Mouse (Mus musculus) midbrain, embryonic 12.5 days (tissue): ENCODE measurements around the gene Phpt1. TPM values are rescaled to one million over a fixed set of nuclear protein-coding genes. Genes with fewer than 3 reads are reported as not detected.
"Not testable (repeated sequence)": the region's sequence is repeated elsewhere in the genome, so short reads cannot be mapped to it uniquely, and the experiment has no call there.

Experiments
- ATAC-seq: fragments of 200-750 bp; cut with Nextera tagmentation; 2 replicates; pipeline ENCODE4 v1.8.0; 2017; ENCODE audit warnings: low read depth, moderate TSS enrichment, moderate library complexity; ENCODE audit not compliant: low FRiP score
- H3K27ac ChIP-seq: fragments of 300-500 bp; sonication (generic); replicated peaks from 2 replicates; pipeline ENCODE4 v1.5.1; 2016; ENCODE audit warnings: mild to moderate bottlenecking
- H3K27me3 ChIP-seq: fragments of 300-500 bp; sonication (generic); 2 replicates; pipeline ENCODE4 v1.6.1; 2016; ENCODE audit warnings: mild to moderate bottlenecking
- H3K36me3 ChIP-seq: fragments of 300-500 bp; sonication (generic); 2 replicates; pipeline ENCODE4 v1.6.1; 2016
- H3K4me1 ChIP-seq: fragments of 300-500 bp; sonication (generic); 2 replicates; pipeline ENCODE4 v1.6.1; 2016
- H3K4me2 ChIP-seq: fragments of 300-500 bp; sonication (generic); replicated peaks from 2 replicates; pipeline ENCODE4 v1.6.1; 2016; ENCODE audit warnings: mild to moderate bottlenecking, moderate library complexity
- H3K4me3 ChIP-seq: fragments of 300-500 bp; sonication (generic); 2 replicates; pipeline ENCODE4 v1.5.1; 2016; ENCODE audit warnings: mild to moderate bottlenecking
- H3K9ac ChIP-seq: fragments of 300-500 bp; sonication (generic); replicated peaks from 2 replicates; pipeline ENCODE4 v1.6.1; 2016; ENCODE audit warnings: mild to moderate bottlenecking, moderate library complexity
- H3K9me3 ChIP-seq: fragments of 300-500 bp; sonication (generic); 2 replicates; pipeline ENCODE4 v1.6.1; 2016; ENCODE audit warnings: mild to moderate bottlenecking
- WGBS: fragments of 180-500 bp; shearing (Covaris S2); methylation state at CpG from one replicate; pipeline ENCODE4 v1.1.7; 2016; 5-methylcytosine and 5-hydroxymethylcytosine counted together
- polyA plus RNA-seq: library from polyadenylated mRNA; unstranded; fragments of >200 nt; fragmentation: Nextera tagmentation; extraction: Ambion mirVana; gene quantifications from 2 replicates; pipeline ENCODE4 v1.2.1, GENCODE M21; 2016

The Phpt1 gene
- polyA plus RNA-seq, 1 experiment from 2014 or later: 166 TPM

GRCm38 (mm10) chr2:25571221-25571620, 3.8 kb downstream of the Phpt1 start:
- H3K27ac ChIP-seq: no peak overlapping the region
- no peak overlapping the region for H3K4me3 ChIP-seq
- ATAC-seq: no peak
- no peak overlapping the region for H3K9ac ChIP-seq
- 99% methylated on average over 4 of the region's 4 CpGs for WGBS
- peaks cover 7% of the 10 kb centered on the region for H3K27me3 ChIP-seq
- peaks cover 53% of the 10 kb centered on the region for H3K36me3 ChIP-seq
- H3K9me3 ChIP-seq: no peaks in the 10 kb centered on the region
- no peak overlapping the region for H3K4me2 ChIP-seq
- peaks cover 26% of the 10 kb centered on the region for H3K4me1 ChIP-seq

- no peaks in the 10 kb centered on the region for H3K9me3 ChIP-seq
- WGBS: 92% methylated on average over 3 of the region's 3 CpGs
- peaks cover 69% of the 10 kb centered on the region for H3K36me3 ChIP-seq
- H3K9ac ChIP-seq: no peak overlapping the region
- H3K4me2 ChIP-seq: no peak overlapping the region
- H3K4me1 ChIP-seq: peaks cover 15% of the 10 kb centered on the region
- H3K4me3 ChIP-seq: no peak overlapping the region
- no peak overlapping the region for H3K27ac ChIP-seq
- ATAC-seq: no peak
- no peaks in the 10 kb centered on the region for H3K27me3 ChIP-seq
Observed at GRCm38 (mm10) chr2:25569323-25569722, 5.7 kb downstream of the Phpt1 start.

GRCm38 (mm10) chr2:25568473-25569019, 6.5 kb downstream of the Phpt1 start:
- H3K9me3 ChIP-seq: no peaks in the 10 kb centered on the region
- H3K27ac ChIP-seq: no peak overlapping the region
- no peak overlapping the region for H3K4me2 ChIP-seq
- 81% methylated on average over 6 of the region's 6 CpGs for WGBS
- H3K4me1 ChIP-seq: peaks cover 8% of the 10 kb centered on the region
- H3K4me3 ChIP-seq: no peak overlapping the region
- no peak for ATAC-seq
- H3K27me3 ChIP-seq: no peaks in the 10 kb centered on the region
- H3K36me3 ChIP-seq: peaks cover 77% of the 10 kb centered on the region
- no peak overlapping the region for H3K9ac ChIP-seq

GRCm38 (mm10) chr2:25566558-25566957, 8.5 kb downstream of the Phpt1 start:
- WGBS: 92% methylated on average over 6 of the region's 6 CpGs
- Histone ChIP-seq H3K27me3 (no peaks in the 10 kb centered on the region), H3K9me3 (no peaks in the 10 kb centered on the region), H3K9ac (no peak overlapping the region), H3K36me3 (peaks cover 83% of the 10 kb centered on the region), H3K4me3 (no peak overlapping the region), H3K4me1 (no peaks in the 10 kb centered on the region), H3K27ac (no peak overlapping the region; the same call in 1 of the 2 replicates), H3K4me2 (no peak overlapping the region)
- ATAC-seq: no peak

- Histone ChIP-seq H3K4me2 (no peak overlapping the region), H3K36me3 (peaks cover 85% of the 10 kb centered on the region), H3K4me1 (no peaks in the 10 kb centered on the region), H3K4me3 (no peak overlapping the region), H3K9ac (no peak overlapping the region), H3K27me3 (no peaks in the 10 kb centered on the region), H3K9me3 (no peaks in the 10 kb centered on the region), H3K27ac (no peak overlapping the region)
- ATAC-seq: no peak
- WGBS: 86% methylated on average over 8 of the region's 8 CpGs
Observed at GRCm38 (mm10) chr2:25565741-25566140, 9.3 kb downstream of the Phpt1 start.

GRCm38 (mm10) chr2:25561946-25562345, 13.1 kb downstream of the Phpt1 start:
- Histone ChIP-seq H3K9ac (0 out of 2 replicates have a peak overlapping the region, but pooled peaks have one; percentile 11), H3K4me2 (no peak overlapping the region), H3K4me3 (no peak overlapping the region), H3K4me1 (peaks cover 17% of the 10 kb centered on the region), H3K27ac (no peak overlapping the region), H3K36me3 (peaks cover 60% of the 10 kb centered on the region), H3K27me3 (no peaks in the 10 kb centered on the region), H3K9me3 (no peaks in the 10 kb centered on the region)
- 85% methylated on average over 9 of the region's 9 CpGs for WGBS
- no peak for ATAC-seq

GRCm38 (mm10) chr2:25560551-25560950, 14.5 kb downstream of the Phpt1 start:
- H3K4me3 ChIP-seq: no peak overlapping the region
- WGBS: 91% methylated on average over 8 of the region's 8 CpGs

GRCm38 (mm10) chr2:25558774-25559173, 16.2 kb downstream of the Phpt1 start:
- Histone ChIP-seq H3K9me3 (no peaks in the 10 kb centered on the region), H3K27me3 (no peaks in the 10 kb centered on the region), H3K4me1 (peaks cover 21% of the 10 kb centered on the region), H3K9ac (peak overlapping the region; percentile 98), H3K27ac (no peak overlapping the region), H3K36me3 (peaks cover 36% of the 10 kb centered on the region), H3K4me2 (peak overlapping the region; percentile 93), H3K4me3 (peak overlapping the region; percentile 98)
- WGBS: 78% methylated on average over 6 of the region's 6 CpGs
- no peak for ATAC-seq

More at GRCm38 (mm10) chr2:25560551-25560950, 14.5 kb downstream of the Phpt1 start:
- Histone ChIP-seq H3K27ac (no peak overlapping the region), H3K27me3 (no peaks in the 10 kb centered on the region), H3K9me3 (no peaks in the 10 kb centered on the region), H3K4me2 (no peak overlapping the region), H3K9ac (no peak overlapping the region), H3K36me3 (peaks cover 53% of the 10 kb centered on the region), H3K4me1 (peaks cover 21% of the 10 kb centered on the region)
- ATAC-seq: no peak

GRCm38 (mm10) chr2:25557964-25558360, 17.1 kb downstream of the Phpt1 start:
- Histone ChIP-seq H3K4me3 (peak overlapping the region; percentile 98), H3K27ac (peak overlapping the region; percentile 81), H3K9ac (peak overlapping the region; percentile 98), H3K27me3 (no peaks in the 10 kb centered on the region), H3K4me2 (peak overlapping the region; percentile 93), H3K9me3 (no peaks in the 10 kb centered on the region), H3K4me1 (peaks cover 21% of the 10 kb centered on the region), H3K36me3 (peaks cover 28% of the 10 kb centered on the region)
- ATAC-seq: no peak; the same call in 1 of the 2 replicates
- under 1% methylated on average over 24 of the region's 24 CpGs for WGBS

- Histone ChIP-seq H3K4me2 (peak within 1 kb of the TSS; percentile 93), H3K9ac (peak within 1 kb of the TSS; percentile 98), H3K9me3 (no peaks in the 10 kb centered on the region), H3K4me1 (peaks cover 21% of the 10 kb centered on the region), H3K27ac (peak within 1 kb of the TSS; percentile 81), H3K4me3 (peak within 1 kb of the TSS; percentile 98), H3K27me3 (no peaks in the 10 kb centered on the region), H3K36me3 (peaks cover 22% of the 10 kb centered on the region)
- WGBS: under 1% methylated on average over 61 of the region's 61 CpGs
- peak; percentile 99 for ATAC-seq
Observed at GRCm38 (mm10) chr2:25557221-25557963, 17.6 kb downstream of the Phpt1 start, which contains the start of gene Edf1. Edf1 (plus strand) TSS chr2:25557847.

GRCm38 (mm10) chr2:25556296-25556695, 18.7 kb downstream of the Phpt1 start:
- Histone ChIP-seq H3K4me2 (peak overlapping the region; percentile 93; the same call in 1 of the 2 replicates), H3K9ac (no peak overlapping the region), H3K4me3 (no peak overlapping the region), H3K27ac (no peak overlapping the region), H3K36me3 (peaks cover 11% of the 10 kb centered on the region), H3K27me3 (no peaks in the 10 kb centered on the region), H3K4me1 (peaks cover 21% of the 10 kb centered on the region), H3K9me3 (no peaks in the 10 kb centered on the region)
- ATAC-seq: no peak
- 58% methylated on average over 1 of the region's 1 CpGs for WGBS

GRCm38 (mm10) chr2:25555479-25555878, 19.5 kb downstream of the Phpt1 start:
- H3K4me2 ChIP-seq, H3K27me3 ChIP-seq, H3K4me3 ChIP-seq, H3K9ac ChIP-seq, ATAC-seq, H3K36me3 ChIP-seq, H3K27ac ChIP-seq, H3K9me3 ChIP-seq: not testable (repeated sequence)
- H3K4me1 ChIP-seq: peaks cover 21% of the 10 kb centered on the region
- WGBS: 49% methylated on average over 2 of the region's 2 CpGs
